Mouse (Mus musculus) forebrain, embryonic 13.5 days (tissue): ENCODE data around the gene Ncoa3. TPM values are rescaled to one million over a fixed set of nuclear protein-coding genes. Genes with fewer than 3 reads are reported as not detected.
A peak's percentile ranks its signal among the peaks of the same experiment; 100 is the strongest.

ENCODE experiments used
- ATAC-seq: fragments of 200-750 bp; cut with Nextera tagmentation; 2 replicates; pipeline ENCODE4 v1.8.0; 2017
- H3K27ac ChIP-seq: fragments of 300-500 bp; sonication (generic); 2 replicates; pipeline ENCODE4 v1.5.1; 2015; ENCODE audit warnings: inconsistent platforms, mild to moderate bottlenecking, moderate library complexity
- H3K27me3 ChIP-seq: fragments of 300-500 bp; sonication (generic); 2 replicates; pipeline ENCODE4 v1.6.1; 2015; ENCODE audit warnings: mild to moderate bottlenecking, inconsistent platforms
- H3K36me3 ChIP-seq: fragments of 300-500 bp; sonication (generic); 2 replicates; pipeline ENCODE4 v1.6.1; 2015; ENCODE audit warnings: mild to moderate bottlenecking, inconsistent platforms; ENCODE audit not compliant: poor library complexity, severe bottlenecking
- H3K4me1 ChIP-seq: fragments of 300-500 bp; sonication (generic); 2 replicates; pipeline ENCODE4 v1.6.1; 2015; ENCODE audit warnings: inconsistent platforms
- H3K4me2 ChIP-seq: fragments of 300-500 bp; sonication (generic); 2 replicates; pipeline ENCODE4 v1.6.1; 2015; ENCODE audit warnings: inconsistent platforms, mild to moderate bottlenecking, moderate library complexity
- H3K4me3 ChIP-seq: fragments of 300-500 bp; sonication (generic); 2 replicates; pipeline ENCODE4 v1.5.1; 2015; ENCODE audit warnings: mild to moderate bottlenecking, inconsistent platforms
- H3K9ac ChIP-seq: fragments of 300-500 bp; sonication (generic); 2 replicates; pipeline ENCODE4 v1.6.1; 2015; ENCODE audit warnings: mild to moderate bottlenecking, inconsistent platforms
- H3K9me3 ChIP-seq: fragments of 300-500 bp; sonication (generic); replicated peaks from 2 replicates; pipeline ENCODE4 v1.6.1; 2016; ENCODE audit warnings: inconsistent platforms
- WGBS: fragments of 180-500 bp; shearing (Covaris S2); methylation state at CpG from one replicate; pipeline ENCODE4 v1.1.7; 2015; 5-methylcytosine and 5-hydroxymethylcytosine counted together
- polyA plus RNA-seq: library from polyadenylated mRNA; unstranded; fragments of >200 nt; fragmentation: Nextera tagmentation; extraction: Ambion mirVana; gene quantifications from 2 replicates; pipeline ENCODE4 v1.2.1, GENCODE M21; 2015

Gene Ncoa3
- polyA plus RNA-seq, 1 experiment from 2014 or later = 9.1 TPM

DNA sequence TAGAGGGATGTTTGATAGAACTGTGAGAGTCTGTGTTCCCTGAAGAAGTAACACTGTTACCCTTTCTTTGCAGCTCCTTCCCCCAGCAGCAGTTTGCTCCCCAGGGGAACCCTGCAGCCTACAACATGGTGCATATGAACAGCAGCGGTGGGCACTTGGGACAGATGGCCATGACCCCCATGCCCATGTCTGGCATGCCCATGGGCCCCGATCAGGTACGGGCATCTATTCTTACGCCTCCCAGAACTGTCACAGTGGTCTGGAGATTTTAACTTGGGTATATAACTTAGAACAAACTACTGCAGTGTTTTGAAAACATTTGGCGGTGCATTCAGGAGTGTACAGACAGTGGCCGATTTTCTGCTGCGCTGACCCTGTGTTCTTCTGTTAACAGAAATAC is 77.3 kb downstream of the Ncoa3 start:
- 93% methylated on average over 7 of the region's 7 CpGs for WGBS
- H3K9me3 ChIP-seq = no peaks in the 10 kb centered on the region
- no peak overlapping the region for H3K4me3 ChIP-seq
- no peak overlapping the region for H3K9ac ChIP-seq
- H3K27me3 ChIP-seq = no peaks in the 10 kb centered on the region
- no peak overlapping the region for H3K27ac ChIP-seq
- H3K36me3 ChIP-seq = peaks cover 73% of the 10 kb centered on the region
- no peak for ATAC-seq
- no peaks in the 10 kb centered on the region for H3K4me1 ChIP-seq
- H3K4me2 ChIP-seq = no peak overlapping the region

DNA sequence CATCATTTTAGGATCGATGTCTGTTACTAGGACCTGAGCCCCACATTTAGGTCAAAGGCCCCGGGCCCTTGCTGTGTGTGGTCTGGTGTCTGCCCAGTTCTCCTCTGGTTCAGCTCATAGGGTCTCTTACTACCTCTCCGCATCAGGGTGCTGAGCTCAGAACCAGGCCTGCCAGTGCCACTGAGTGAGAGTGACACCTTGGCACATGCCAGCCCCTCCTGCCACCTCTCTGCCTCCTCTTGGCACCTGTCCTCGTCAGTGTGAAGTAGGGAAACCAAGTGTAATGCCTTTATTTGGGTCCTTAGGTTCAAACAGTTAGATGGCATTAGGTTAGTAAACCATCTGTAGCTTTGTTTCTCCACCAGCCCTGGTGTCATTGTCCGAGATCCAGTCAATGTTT is 79.0 kb downstream of the Ncoa3 start:
- Histone ChIP-seq H3K4me1 (no peaks in the 10 kb centered on the region), H3K4me2 (no peak overlapping the region), H3K4me3 (no peak overlapping the region), H3K9me3 (no peaks in the 10 kb centered on the region), H3K27ac (no peak overlapping the region), H3K36me3 (peaks cover 62% of the 10 kb centered on the region), H3K27me3 (no peaks in the 10 kb centered on the region), H3K9ac (no peak overlapping the region)
- 92% methylated on average over 5 of the region's 5 CpGs for WGBS
- no peak for ATAC-seq

DNA sequence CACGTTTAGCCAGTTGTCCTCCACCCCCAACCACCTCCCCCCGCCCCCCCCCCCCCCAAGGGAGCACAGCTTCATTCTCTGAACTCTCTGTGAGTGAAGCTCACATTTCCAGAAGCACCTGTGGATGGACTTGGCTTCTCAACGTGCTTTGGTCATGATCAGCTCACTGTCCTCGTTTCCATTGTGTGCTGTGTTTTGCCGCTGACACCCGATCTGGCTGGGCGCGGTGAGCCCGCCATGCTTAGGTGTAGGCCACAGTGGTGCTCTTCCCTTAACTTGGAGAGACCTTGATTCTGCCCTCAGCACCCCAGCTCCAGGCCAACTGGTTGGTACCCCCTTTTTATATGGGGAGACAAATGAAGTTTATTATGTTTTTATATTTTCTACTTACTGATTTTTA is 79.5 kb downstream of the Ncoa3 start:
- Histone ChIP-seq H3K4me2 (no peak overlapping the region), H3K9me3 (no peaks in the 10 kb centered on the region), H3K36me3 (peaks cover 58% of the 10 kb centered on the region), H3K4me1 (no peaks in the 10 kb centered on the region), H3K4me3 (no peak overlapping the region), H3K27me3 (no peaks in the 10 kb centered on the region), H3K27ac (no peak overlapping the region), H3K9ac (no peak overlapping the region)
- 91% methylated on average over 8 of the region's 9 CpGs for WGBS
- ATAC-seq = no peak

DNA sequence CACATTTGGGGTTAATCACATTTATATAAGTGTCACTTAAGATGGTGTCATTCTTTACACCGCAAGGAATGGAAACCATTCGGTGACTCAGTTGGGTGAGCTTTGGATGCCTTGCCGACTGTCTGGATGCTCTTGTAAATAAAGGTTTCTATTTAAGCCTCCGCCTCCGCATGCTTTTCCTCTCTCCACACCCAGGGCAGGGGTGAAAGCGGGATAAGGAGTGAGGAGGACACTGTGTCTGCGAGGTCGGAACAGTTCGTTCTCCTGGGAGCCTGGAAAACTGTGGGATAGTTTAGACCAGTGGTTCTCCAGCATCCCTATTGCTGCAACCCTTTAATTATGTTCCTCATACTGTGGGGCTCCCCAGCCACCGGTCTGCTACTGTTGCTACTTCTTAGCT is 80.6 kb downstream of the Ncoa3 start:
- Histone ChIP-seq H3K9ac (no peak overlapping the region), H3K27me3 (no peaks in the 10 kb centered on the region), H3K9me3 (no peaks in the 10 kb centered on the region), H3K27ac (no peak overlapping the region), H3K4me3 (no peak overlapping the region), H3K4me2 (no peak overlapping the region), H3K4me1 (no peaks in the 10 kb centered on the region), H3K36me3 (peaks cover 48% of the 10 kb centered on the region)
- 88% methylated on average over 10 of the region's 10 CpGs for WGBS
- ATAC-seq = no peak

DNA sequence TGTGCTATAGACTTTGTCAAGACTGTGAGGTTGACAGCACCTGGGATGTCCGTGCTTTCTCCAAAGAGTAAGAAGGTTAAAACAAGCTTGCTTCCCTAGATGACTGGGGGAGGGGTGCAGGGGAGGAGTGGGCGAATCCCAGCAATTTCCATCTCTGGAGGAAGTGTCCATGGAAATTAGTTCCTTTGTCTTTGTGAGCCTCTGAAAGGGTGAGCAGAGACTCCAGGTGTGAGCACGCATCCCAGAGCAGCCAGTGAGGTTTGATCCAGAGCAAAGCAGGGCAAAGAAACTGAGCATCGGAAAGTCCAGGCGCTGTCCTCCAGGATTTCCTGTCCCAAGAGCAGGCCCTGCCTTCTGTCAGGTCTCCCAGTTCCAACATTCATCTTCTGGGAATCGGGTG is 81.9 kb downstream of the Ncoa3 start:
- Histone ChIP-seq H3K4me1 (no peaks in the 10 kb centered on the region), H3K27me3 (no peaks in the 10 kb centered on the region), H3K9ac (no peak overlapping the region; the same call in 1 of the 2 replicates), H3K4me2 (no peak overlapping the region), H3K4me3 (no peak overlapping the region), H3K36me3 (peaks cover 42% of the 10 kb centered on the region), H3K9me3 (no peaks in the 10 kb centered on the region), H3K27ac (peak overlapping the region; percentile 12; the same call in 1 of the 2 replicates)
- no peak for ATAC-seq
- 69% methylated on average over 6 of the region's 6 CpGs for WGBS

DNA sequence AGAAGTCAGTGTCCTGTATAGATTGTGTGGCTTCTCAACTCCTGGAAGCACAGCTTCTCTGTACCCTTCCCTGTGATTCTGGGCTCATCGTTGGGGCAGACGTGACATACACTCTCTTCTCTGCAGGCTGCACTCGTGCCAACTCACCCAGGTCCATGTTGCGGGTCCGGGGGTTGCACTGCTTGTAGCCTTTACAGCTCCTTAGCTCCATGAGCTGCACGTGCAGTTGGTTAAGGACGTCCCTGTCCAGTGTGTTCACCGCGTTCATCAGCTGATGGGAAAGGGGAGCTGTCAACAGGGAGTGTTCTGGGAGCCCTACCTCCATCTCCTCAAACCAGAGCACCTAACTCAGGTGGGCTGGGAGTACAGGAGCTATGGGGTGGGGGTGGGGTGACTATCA is 84.9 kb downstream of the Ncoa3 start:
- WGBS = 95% methylated on average over 9 of the region's 9 CpGs
- ATAC-seq = no peak
- H3K4me1 ChIP-seq = peaks cover 9% of the 10 kb centered on the region; the same call in 1 of the 2 replicates
- no peaks in the 10 kb centered on the region for H3K9me3 ChIP-seq
- no peak overlapping the region for H3K27ac ChIP-seq
- H3K4me3 ChIP-seq = no peak overlapping the region
- H3K36me3 ChIP-seq = peaks cover 17% of the 10 kb centered on the region
- H3K27me3 ChIP-seq = no peaks in the 10 kb centered on the region
- H3K9ac ChIP-seq = no peak overlapping the region
- no peak overlapping the region for H3K4me2 ChIP-seq

DNA sequence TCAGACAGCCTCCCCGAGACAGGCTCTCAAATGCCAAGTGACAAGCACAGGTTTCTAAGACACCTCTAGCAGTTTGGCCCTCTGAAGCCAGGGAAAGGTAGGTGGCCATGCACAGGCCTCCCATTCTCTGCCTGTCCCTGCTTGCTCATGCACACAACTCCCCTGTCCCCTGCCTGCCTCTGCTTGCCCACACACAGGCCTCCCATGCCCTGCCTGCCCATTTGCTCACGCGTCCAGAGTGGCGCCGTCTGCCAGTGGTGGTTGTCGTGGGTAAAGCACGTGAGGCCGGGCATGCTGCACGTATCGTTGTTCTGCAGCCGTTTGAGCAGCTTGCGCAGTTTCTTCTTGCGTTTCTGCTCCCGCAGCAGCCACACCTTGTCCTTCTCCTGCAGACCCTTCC is 86.8 kb downstream of the Ncoa3 start:
- no peak overlapping the region for H3K4me2 ChIP-seq
- 94% methylated on average over 14 of the region's 14 CpGs for WGBS
- no peak overlapping the region for H3K9ac ChIP-seq
- ATAC-seq = no peak
- H3K4me3 ChIP-seq = no peak overlapping the region
- no peak overlapping the region for H3K27ac ChIP-seq
- peaks cover 9% of the 10 kb centered on the region; the same call in 1 of the 2 replicates for H3K4me1 ChIP-seq
- 0 out of 2 replicates have a peak, but pooled peaks cover 6% of the 10 kb centered on the region for H3K36me3 ChIP-seq
- no peaks in the 10 kb centered on the region for H3K27me3 ChIP-seq
- H3K9me3 ChIP-seq = no peaks in the 10 kb centered on the region

DNA sequence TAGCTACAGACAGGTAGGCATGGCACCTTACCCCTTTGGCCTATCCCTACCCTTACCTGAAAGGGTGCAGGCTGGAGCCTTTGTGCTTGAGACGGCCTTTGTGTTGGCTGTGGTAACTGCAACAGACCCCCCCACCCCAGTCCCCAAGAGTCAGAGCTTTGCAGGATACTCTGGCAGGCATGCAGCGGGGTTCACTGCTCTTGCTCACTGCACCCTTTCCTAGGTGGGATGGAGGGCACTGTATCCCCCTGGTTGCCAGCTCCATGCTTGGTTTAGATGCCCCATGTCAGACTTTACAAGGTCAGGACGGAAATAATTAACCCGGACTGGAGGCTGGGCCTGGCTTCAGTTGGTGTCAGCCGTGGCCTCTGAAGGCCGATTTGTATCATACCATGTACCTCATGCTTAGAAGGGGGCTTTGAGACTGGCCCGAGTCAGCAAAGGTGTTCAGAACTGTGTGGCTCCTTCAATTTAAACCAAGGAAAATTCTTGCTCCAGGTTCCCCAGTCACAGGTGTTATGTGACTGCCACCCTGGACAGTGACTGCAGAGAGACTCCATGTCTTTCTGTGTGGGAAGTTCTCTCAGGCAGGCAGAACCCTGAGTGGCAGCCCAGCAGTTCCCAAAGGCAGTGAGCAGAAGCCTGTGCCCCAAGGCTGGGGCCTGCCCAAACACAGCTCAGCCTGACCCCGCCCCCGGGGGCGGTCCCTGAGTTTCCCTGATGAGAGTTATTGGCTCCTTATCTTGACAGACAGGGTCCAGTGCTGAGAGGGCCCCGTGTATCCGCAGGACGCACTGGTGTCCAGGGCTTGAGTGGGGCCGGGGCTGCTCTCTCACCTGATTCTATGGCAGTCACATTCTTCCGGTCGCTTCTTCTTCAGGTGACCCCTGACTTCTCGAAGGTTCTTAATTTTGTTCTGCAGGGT is 87.8 kb downstream of the Ncoa3 start:
- WGBS = 58% methylated on average over 17 of the region's 17 CpGs
- Histone ChIP-seq H3K4me3 (no peak overlapping the region), H3K36me3 (0 out of 2 replicates have a peak, but pooled peaks cover 6% of the 10 kb centered on the region), H3K9ac (no peak overlapping the region), H3K27ac (no peak overlapping the region), H3K4me2 (no peak overlapping the region), H3K27me3 (no peaks in the 10 kb centered on the region), H3K4me1 (peaks cover 9% of the 10 kb centered on the region; the same call in 1 of the 2 replicates), H3K9me3 (no peaks in the 10 kb centered on the region)
- ATAC-seq = peak; percentile 53; the same call in 1 of the 2 replicates

DNA sequence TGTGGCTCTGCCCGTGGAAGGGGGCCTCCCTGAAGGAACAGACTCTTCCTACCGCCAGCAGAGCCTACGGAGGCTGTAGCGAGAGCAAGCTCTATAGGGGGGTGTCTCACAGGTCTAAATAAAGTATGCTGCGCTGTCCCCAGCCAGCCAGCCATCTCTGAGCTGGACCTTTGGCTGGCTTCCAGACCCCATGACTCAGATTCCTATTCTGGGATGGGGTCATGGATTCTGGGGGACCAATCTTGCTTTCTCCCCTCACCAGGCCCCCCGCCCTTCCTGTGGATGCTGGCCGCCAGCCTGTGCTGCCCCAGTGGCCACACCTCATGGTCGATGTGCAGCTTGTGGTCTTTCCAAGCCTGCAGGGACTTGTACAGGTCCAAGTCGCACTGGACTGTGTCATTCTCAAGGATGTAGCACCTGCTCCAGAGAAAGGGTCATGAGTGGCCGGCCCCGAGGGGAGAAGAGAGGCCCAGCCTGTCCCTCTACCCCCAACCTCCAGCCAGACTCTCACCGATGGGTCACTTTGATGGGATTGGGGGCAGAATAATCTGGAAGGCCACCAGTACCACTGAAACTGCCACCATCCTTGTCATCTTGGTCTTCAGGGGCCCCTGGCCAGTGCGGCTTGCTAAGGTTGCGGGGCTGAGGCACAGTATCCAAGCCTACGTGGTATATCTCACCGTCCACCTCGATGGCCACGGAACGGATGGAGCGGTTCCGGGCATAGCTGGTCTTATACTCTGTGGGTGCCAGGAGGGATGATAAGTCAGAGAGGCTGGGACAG is 88.7 kb downstream of the Ncoa3 start:
- no peak for ATAC-seq
- H3K9me3 ChIP-seq = no peaks in the 10 kb centered on the region
- no peak overlapping the region for H3K27ac ChIP-seq
- H3K27me3 ChIP-seq = no peaks in the 10 kb centered on the region
- no peak overlapping the region for H3K4me3 ChIP-seq
- H3K9ac ChIP-seq = no peak overlapping the region
- peaks cover 9% of the 10 kb centered on the region; the same call in 1 of the 2 replicates for H3K4me1 ChIP-seq
- WGBS = 87% methylated on average over 21 of the region's 21 CpGs
- H3K4me2 ChIP-seq = no peak overlapping the region
- 0 out of 2 replicates have a peak, but pooled peaks cover 6% of the 10 kb centered on the region for H3K36me3 ChIP-seq

DNA sequence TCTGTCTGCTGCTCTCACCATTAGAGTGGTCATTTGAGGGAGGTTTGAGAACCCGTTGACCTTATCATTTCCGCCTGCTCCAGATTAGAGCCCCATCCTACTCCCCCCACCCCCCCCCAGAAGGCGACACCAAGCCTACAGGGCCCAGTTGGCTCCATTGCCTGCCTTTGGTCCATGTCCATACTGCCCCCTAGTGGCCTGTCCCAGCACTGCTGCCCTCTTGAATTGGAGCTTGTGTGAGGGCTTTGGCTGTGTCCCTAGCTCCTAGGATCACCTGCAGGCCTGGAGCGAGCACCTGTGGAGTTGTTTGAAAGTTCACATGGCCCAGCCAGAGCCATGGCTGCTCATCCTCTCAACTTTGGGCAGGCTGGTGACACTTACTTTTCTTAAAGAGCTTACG is 89.8 kb downstream of the Ncoa3 start:
- Histone ChIP-seq H3K9me3 (no peaks in the 10 kb centered on the region), H3K4me1 (peaks cover 9% of the 10 kb centered on the region; the same call in 1 of the 2 replicates), H3K27me3 (no peaks in the 10 kb centered on the region), H3K27ac (no peak overlapping the region), H3K4me2 (no peak overlapping the region), H3K4me3 (no peak overlapping the region), H3K9ac (no peak overlapping the region), H3K36me3 (0 out of 2 replicates have a peak, but pooled peaks cover 12% of the 10 kb centered on the region)
- 63% methylated on average over 5 of the region's 5 CpGs for WGBS
- no peak for ATAC-seq

DNA sequence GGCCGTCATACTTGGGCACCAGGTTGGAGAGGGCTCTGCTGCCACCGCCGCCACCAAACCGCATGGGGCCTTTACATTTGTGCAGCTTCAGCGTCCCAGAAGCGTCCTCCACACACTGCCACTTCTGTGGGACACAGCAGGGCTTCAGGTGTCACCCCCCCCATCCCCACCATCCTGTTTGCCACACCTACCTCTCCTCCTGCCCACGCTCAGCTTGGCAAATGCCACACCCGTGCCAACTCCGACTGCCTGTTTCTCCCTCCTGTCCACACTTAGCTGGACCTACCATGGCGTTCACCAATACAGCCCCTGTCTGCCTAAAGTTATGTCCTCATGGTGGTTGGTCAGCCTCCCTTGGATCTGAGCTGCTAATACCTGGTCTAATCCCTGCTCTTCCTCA is 90.2 kb downstream of the Ncoa3 start:
- ATAC-seq = no peak
- H3K27me3 ChIP-seq = no peaks in the 10 kb centered on the region
- no peaks in the 10 kb centered on the region for H3K9me3 ChIP-seq
- H3K4me3 ChIP-seq = no peak overlapping the region
- H3K9ac ChIP-seq = no peak overlapping the region
- peaks cover 9% of the 10 kb centered on the region; the same call in 1 of the 2 replicates for H3K4me1 ChIP-seq
- WGBS = 78% methylated on average over 10 of the region's 10 CpGs
- H3K36me3 ChIP-seq = 0 out of 2 replicates have a peak, but pooled peaks cover 12% of the 10 kb centered on the region
- no peak overlapping the region for H3K27ac ChIP-seq
- H3K4me2 ChIP-seq = no peak overlapping the region

DNA sequence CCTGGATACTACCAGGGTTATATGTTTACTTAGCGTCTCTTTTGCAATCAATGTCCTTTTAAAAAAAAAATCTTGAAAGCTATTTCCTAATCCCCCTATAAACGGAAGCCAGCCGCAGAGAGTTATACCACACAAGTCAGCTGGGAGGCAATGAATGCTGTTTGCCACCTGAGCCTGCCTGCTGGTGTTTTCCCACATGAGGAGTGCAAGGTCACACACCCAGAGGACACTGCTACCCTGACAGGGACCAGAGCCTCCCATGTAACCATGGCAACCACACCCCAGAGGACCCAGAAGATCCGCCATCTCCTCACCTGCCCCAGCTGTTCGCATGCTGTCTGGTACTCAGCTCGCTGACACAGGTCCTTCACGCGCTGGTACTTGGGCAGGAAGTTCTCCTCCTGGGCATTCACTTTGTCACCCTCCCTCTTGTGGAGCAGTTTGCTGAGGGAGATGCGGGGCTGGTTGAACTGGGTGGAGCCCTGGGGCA is 91.2 kb downstream of the Ncoa3 start:
- peaks cover 9% of the 10 kb centered on the region; the same call in 1 of the 2 replicates for H3K4me1 ChIP-seq
- no peak overlapping the region for H3K27ac ChIP-seq
- no peak for ATAC-seq
- H3K4me2 ChIP-seq = no peak overlapping the region
- WGBS = 88% methylated on average over 9 of the region's 9 CpGs
- H3K27me3 ChIP-seq = no peaks in the 10 kb centered on the region
- H3K9ac ChIP-seq = no peak overlapping the region
- no peak overlapping the region for H3K4me3 ChIP-seq
- H3K36me3 ChIP-seq = 0 out of 2 replicates have a peak, but pooled peaks cover 7% of the 10 kb centered on the region
- no peaks in the 10 kb centered on the region for H3K9me3 ChIP-seq
